Mouse (Mus musculus) spleen, adult 12 weeks (tissue): ENCODE measurements around the gene Itpkb.
"Not testable (repeated sequence)": the region's sequence is repeated elsewhere in the genome, so short reads cannot be mapped to it uniquely, and the experiment has no call there.

Source experiments
- DNase-seq: peaks from one replicate; pipeline ENCODE4 v3.0.0; 2022; ENCODE audit warnings: low spot score

Itpkb gene

GRCm38 (mm10) chr1:180368112-180368511 is 37.8 kb downstream of the Itpkb start:
- DNase-seq: no peak

GRCm38 (mm10) chr1:180368646-180369045 is 38.4 kb downstream of the Itpkb start:
- DNase-seq: no peak

- DNase-seq: no peak
These were observed 40.8 kb downstream of the Itpkb start for GRCm38 (mm10) chr1:180370858-180371652.

- not testable (repeated sequence) for DNase-seq
These were observed 42.0 kb downstream of the Itpkb start for GRCm38 (mm10) chr1:180372258-180372657.

- no peak for DNase-seq
These were observed 46.3 kb downstream of the Itpkb start for GRCm38 (mm10) chr1:180376598-180376997.

- DNase-seq: no peak
These were observed 49.3 kb downstream of the Itpkb start for GRCm38 (mm10) chr1:180379559-180379958.

GRCm38 (mm10) chr1:180382358-180382757 is 52.1 kb downstream of the Itpkb start:
- DNase-seq: no peak

- DNase-seq: no peak
These were observed 53.6 kb downstream of the Itpkb start for GRCm38 (mm10) chr1:180383884-180384283.

- no peak for DNase-seq
These were observed 54.2 kb downstream of the Itpkb start for GRCm38 (mm10) chr1:180384486-180384885.

GRCm38 (mm10) chr1:180385308-180385707 is 55.0 kb downstream of the Itpkb start:
- no peak for DNase-seq

GRCm38 (mm10) chr1:180386951-180387749 is 56.9 kb downstream of the Itpkb start:
- peak; percentile 96 for DNase-seq

- DNase-seq: no peak
These were observed 57.6 kb downstream of the Itpkb start for GRCm38 (mm10) chr1:180387750-180388480.

GRCm38 (mm10) chr1:180388481-180388880 is 58.2 kb downstream of the Itpkb start:
- no peak for DNase-seq

- not testable (repeated sequence) for DNase-seq
These were observed 59.0 kb downstream of the Itpkb start for GRCm38 (mm10) chr1:180389213-180389760.

- peak; percentile 33 for DNase-seq
These were observed 60.0 kb downstream of the Itpkb start for GRCm38 (mm10) chr1:180390321-180390731.

- DNase-seq: no peak
These were observed 60.7 kb downstream of the Itpkb start for GRCm38 (mm10) chr1:180390746-180391574.

- DNase-seq: no peak
These were observed 61.3 kb downstream of the Itpkb start for GRCm38 (mm10) chr1:180391575-180391945.

- DNase-seq: no peak
These were observed 62.0 kb downstream of the Itpkb start for GRCm38 (mm10) chr1:180392137-180392798.

- peak; percentile 31 for DNase-seq
These were observed 62.9 kb downstream of the Itpkb start for GRCm38 (mm10) chr1:180393017-180393797.

- no peak for DNase-seq
These were observed 63.6 kb downstream of the Itpkb start for GRCm38 (mm10) chr1:180393873-180394272.
